Mouse (Mus musculus): ENCODE measurements around the gene Eno1. TPM values are rescaled to one million over a fixed set of nuclear protein-coding genes. Genes with fewer than 3 reads are reported as not detected.
A peak's percentile ranks its signal among the peaks of the same experiment; 100 is the strongest.
"Not testable (repeated sequence)": the region's sequence is repeated elsewhere in the genome, so short reads cannot be mapped to it uniquely, and the experiment has no call there.

Eno1 gene
- polyA plus RNA-seq, 1 experiment from 2014 or later = 957 TPM

DNA sequence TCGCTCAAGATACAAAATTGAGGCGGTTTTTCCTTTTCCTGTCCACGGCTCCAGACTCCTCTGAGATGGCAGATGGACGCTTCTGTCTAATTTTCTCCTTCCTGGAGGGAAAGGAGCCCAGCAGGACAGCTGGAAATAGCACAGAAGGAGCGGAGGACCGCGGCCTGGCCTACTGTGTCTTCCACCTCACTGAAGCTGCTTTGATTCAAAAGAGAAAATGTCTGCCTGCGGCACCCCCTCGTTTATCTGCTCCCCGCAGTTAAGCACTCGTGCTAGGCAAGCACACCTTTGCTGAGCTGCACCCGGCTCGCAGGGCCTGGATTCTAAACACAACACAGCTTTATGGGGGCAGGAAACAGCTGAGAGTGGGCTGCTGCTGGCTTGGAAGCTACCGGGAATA is 21.9 kb downstream of the Eno1 start:
- ATAC-seq (replicated peaks) = peak; percentile 9; the same call in 1 of the 2 replicates
- H3K4me1 ChIP-seq = peaks cover 19% of the 10 kb centered on the region
- H3K9me3 ChIP-seq = no peaks in the 10 kb centered on the region
- H3K27ac ChIP-seq (replicated peaks) = peak overlapping the region; percentile 76
- no peak overlapping the region for H3K4me3 ChIP-seq
- no peak overlapping the region for H3K4me2 ChIP-seq (replicated peaks)
- WGBS = 32% methylated on average over 14 of the region's 14 CpGs
- H3K27me3 ChIP-seq = no peaks in the 10 kb centered on the region
- no peaks in the 10 kb centered on the region for H3K36me3 ChIP-seq
- peak overlapping the region; percentile 27; the same call in 1 of the 2 replicates for H3K9ac ChIP-seq (replicated peaks)

DNA sequence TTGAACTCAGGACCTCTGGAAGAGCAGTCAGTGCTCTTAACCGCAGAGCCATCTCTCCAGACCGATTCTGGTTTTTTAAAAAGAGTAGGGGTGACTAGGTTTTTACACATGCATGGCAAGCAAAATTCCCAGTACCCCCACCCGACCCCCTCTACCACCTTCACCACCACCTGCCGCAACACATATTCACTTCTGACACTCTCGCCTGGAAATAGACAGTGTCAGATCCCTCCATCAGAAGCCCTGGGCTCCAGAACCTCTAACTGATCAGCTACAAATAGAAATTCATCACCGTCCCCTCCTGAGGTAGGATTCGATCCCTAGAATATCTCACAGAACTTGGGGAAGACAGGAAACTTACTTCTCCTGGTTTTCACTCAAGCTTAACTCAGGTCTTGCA is 23.1 kb downstream of the Eno1 start:
- no peak overlapping the region for H3K4me2 ChIP-seq (replicated peaks)
- H3K9me3 ChIP-seq = no peaks in the 10 kb centered on the region
- H3K9ac ChIP-seq (replicated peaks) = no peak overlapping the region
- 97% methylated on average over 7 of the region's 7 CpGs for WGBS
- H3K27ac ChIP-seq (replicated peaks) = no peak overlapping the region
- no peaks in the 10 kb centered on the region for H3K27me3 ChIP-seq
- H3K4me1 ChIP-seq = peaks cover 19% of the 10 kb centered on the region
- ATAC-seq (replicated peaks) = no peak
- no peak overlapping the region for H3K4me3 ChIP-seq
- H3K36me3 ChIP-seq = no peaks in the 10 kb centered on the region

- ATAC-seq (replicated peaks) = no peak
- 24% methylated on average over 7 of the region's 7 CpGs for WGBS
These were observed 23.6 kb downstream of the Eno1 start for GRCm38 (mm10) chr4:150260111-150260510.

DNA sequence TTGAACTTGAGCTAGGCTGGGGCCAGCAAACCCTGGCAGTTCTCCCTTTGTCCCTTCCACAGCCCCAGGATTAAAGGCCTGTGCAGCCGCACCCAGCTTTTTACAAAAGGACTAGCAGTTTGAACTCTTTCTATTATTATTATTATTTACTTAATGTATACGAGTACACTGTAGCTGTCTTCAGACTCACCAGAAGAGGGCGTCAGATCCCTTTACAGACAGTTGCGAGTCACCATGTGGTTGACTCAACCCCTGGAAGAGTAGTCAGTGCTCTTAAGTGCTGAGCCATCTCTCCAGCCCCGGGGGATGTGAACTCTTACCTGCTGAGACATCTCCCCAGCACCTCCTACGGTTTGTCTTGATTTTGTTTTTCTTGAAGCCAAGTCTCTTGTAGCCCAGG is 24.2 kb downstream of the Eno1 start:
- H3K4me2 ChIP-seq (replicated peaks) = no peak overlapping the region
- ATAC-seq (replicated peaks) = no peak
- no peak overlapping the region for H3K27ac ChIP-seq (replicated peaks)
- no peaks in the 10 kb centered on the region for H3K27me3 ChIP-seq
- no peak overlapping the region for H3K9ac ChIP-seq (replicated peaks)
- H3K4me3 ChIP-seq = no peak overlapping the region
- H3K36me3 ChIP-seq = no peaks in the 10 kb centered on the region
- 24% methylated on average over 6 of the region's 6 CpGs for WGBS
- H3K4me1 ChIP-seq = peaks cover 19% of the 10 kb centered on the region
- H3K9me3 ChIP-seq = no peaks in the 10 kb centered on the region

More at GRCm38 (mm10) chr4:150260111-150260510, 23.6 kb downstream of the Eno1 start:
- Histone ChIP-seq H3K9me3 (no peaks in the 10 kb centered on the region), H3K27me3 (no peaks in the 10 kb centered on the region), H3K27ac (replicated peaks) (no peak overlapping the region), H3K4me1 (peaks cover 19% of the 10 kb centered on the region), H3K4me3 (no peak overlapping the region), H3K9ac (replicated peaks) (no peak overlapping the region), H3K36me3 (no peaks in the 10 kb centered on the region), H3K4me2 (replicated peaks) (no peak overlapping the region)

DNA sequence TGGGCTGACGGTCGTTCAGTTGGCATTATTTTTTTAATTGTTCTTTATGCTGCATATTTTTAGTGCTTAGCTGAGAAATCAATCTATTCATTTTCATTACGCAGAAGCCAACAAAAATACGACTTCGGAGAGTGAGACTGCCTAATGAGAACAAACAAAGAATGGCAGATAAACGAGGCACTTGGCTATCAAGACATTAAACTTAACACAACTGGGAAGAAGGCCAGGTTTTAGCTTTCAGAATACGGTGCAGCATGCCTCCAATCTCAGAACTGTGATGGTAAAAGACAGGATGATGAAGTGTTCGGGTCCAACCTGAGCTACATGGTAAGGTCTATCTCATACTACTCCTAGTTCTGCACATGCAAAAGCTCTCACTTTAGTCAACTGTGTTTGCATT is 25.8 kb downstream of the Eno1 start:
- H3K36me3 ChIP-seq = no peaks in the 10 kb centered on the region
- H3K4me2 ChIP-seq (replicated peaks) = no peak overlapping the region
- H3K9me3 ChIP-seq = no peaks in the 10 kb centered on the region
- 0 out of 2 replicates have a peak overlapping the region, but pooled peaks have one; percentile 24 for H3K27ac ChIP-seq (replicated peaks)
- ATAC-seq (replicated peaks) = no peak
- H3K4me3 ChIP-seq = no peak overlapping the region
- H3K27me3 ChIP-seq = no peaks in the 10 kb centered on the region
- no peak overlapping the region for H3K9ac ChIP-seq (replicated peaks)
- 49% methylated on average over 8 of the region's 8 CpGs for WGBS
- H3K4me1 ChIP-seq = peaks cover 17% of the 10 kb centered on the region

DNA sequence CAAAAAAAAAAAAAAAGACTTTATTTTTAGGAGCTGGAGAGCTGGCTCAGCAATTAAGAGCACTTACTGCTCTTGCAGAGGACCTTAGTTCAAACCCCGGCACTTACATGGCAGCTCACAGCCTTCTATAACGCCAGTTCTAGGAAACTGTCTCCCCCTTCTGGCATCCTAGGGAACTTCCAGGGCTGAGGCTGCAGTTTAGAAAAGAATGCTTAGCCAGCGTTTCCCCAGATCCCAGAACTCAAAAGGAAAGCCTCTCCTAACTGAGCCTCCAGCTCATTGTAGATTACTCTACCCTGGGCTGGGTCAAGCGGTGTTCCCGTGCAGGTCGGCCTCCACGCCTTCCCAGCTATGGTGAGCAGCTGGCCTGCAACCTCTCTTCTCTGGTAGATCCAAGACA is 28.4 kb downstream of the Eno1 start:
- WGBS = 53% methylated on average over 7 of the region's 7 CpGs

DNA sequence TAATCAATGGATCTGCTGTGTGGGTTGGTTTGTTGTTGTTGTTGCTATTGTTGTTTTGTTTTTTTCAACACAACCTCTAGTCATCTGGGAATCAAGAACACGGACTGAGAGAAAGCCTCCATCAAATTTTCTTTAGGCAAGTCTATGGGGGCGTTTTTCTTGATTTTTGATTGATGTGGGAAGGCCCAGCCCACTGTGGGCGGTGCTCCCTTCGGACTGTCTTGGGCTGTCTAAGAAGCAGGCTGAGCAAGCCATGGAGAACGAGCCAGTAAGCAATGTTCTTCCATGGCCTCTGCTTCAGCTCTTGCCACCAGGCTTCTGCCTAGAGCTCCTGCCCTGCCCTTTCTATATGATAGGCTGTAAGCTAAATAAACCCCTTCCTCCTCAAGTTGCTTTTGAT is 28.9 kb downstream of the Eno1 start:
- ATAC-seq (replicated peaks) = no peak
- Histone ChIP-seq H3K36me3 (no peaks in the 10 kb centered on the region), H3K4me1 (no peaks in the 10 kb centered on the region), H3K27me3 (no peaks in the 10 kb centered on the region), H3K4me3 (no peak overlapping the region), H3K9me3 (no peaks in the 10 kb centered on the region), H3K27ac (replicated peaks) (no peak overlapping the region), H3K4me2 (replicated peaks) (no peak overlapping the region), H3K9ac (replicated peaks) (no peak overlapping the region)
- WGBS = 70% methylated on average over 5 of the region's 5 CpGs

More for the DNA sequence above, 28.4 kb downstream of the Eno1 start:
- no peaks in the 10 kb centered on the region for H3K27me3 ChIP-seq
- no peaks in the 10 kb centered on the region for H3K36me3 ChIP-seq
- no peaks in the 10 kb centered on the region for H3K9me3 ChIP-seq
- no peak overlapping the region for H3K27ac ChIP-seq (replicated peaks)
- no peak for ATAC-seq (replicated peaks)
- no peaks in the 10 kb centered on the region for H3K4me1 ChIP-seq
- H3K4me2 ChIP-seq (replicated peaks) = no peak overlapping the region
- H3K4me3 ChIP-seq = no peak overlapping the region
- no peak overlapping the region for H3K9ac ChIP-seq (replicated peaks)

- Histone ChIP-seq H3K27me3 (no peaks in the 10 kb centered on the region), H3K4me2 (replicated peaks) (no peak overlapping the region), H3K9me3 (no peaks in the 10 kb centered on the region), H3K4me1 (no peaks in the 10 kb centered on the region), H3K36me3 (no peaks in the 10 kb centered on the region), H3K4me3 (no peak overlapping the region), H3K9ac (replicated peaks) (no peak overlapping the region), H3K27ac (replicated peaks) (no peak overlapping the region)
- 78% methylated on average over 21 of the region's 21 CpGs for WGBS
- ATAC-seq (replicated peaks) = no peak
These were observed 30.2 kb downstream of the Eno1 start for GRCm38 (mm10) chr4:150266655-150267223.

DNA sequence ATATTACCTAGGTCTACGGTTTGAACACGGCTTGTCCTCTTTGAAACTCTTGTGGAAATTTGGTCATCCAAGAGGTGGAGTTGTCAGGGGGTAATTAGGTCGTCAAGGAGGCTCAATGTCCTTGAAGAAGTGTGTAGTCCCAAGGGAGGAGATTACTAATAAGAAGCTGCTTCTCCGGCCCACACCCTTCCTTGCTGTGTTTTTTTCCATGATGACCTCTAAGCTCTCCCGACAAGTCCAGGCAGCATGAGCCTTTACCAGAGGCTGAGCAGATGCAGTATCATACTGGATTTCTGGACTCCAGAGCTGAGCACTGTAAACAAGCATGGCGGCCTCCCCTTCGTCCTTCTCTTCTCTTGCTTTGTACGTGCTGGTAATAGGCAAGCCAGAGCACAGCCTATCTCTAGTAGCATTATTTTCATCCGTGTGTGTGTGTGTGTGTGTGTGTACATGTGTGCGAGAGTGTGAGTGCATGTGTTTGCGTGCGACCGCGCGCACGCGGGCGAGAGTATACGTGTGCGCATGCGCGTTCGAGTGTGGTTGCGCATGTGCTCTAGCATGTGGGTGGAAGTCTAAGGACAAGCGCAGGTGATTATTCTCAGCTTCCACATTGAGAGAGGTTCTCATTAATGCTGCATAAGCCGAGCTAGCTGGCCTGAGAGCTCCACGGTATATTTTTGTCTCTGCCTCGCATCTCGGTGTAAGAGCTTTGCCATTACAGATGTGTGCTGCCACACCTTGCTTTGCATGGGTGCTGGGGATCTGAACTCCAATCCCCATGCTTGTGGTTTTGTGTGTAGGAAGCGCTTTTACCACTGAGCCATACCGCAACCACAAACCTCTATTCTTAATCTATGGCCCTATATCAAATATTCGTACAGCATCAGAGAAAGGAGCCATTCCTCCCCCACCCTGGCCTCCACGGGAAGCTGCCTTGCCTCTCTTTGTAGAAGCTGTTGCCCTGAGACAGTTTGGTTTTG is 32.4 kb downstream of the Eno1 start:
- no peak overlapping the region for H3K27ac ChIP-seq (replicated peaks)
- H3K27me3 ChIP-seq = no peaks in the 10 kb centered on the region
- H3K36me3 ChIP-seq = no peaks in the 10 kb centered on the region
- H3K4me1 ChIP-seq = peaks cover 14% of the 10 kb centered on the region
- H3K4me2 ChIP-seq (replicated peaks) = no peak overlapping the region
- H3K9ac ChIP-seq (replicated peaks) = no peak overlapping the region
- ATAC-seq (replicated peaks) = no peak
- no peak overlapping the region for H3K4me3 ChIP-seq
- WGBS = 88% methylated on average over 33 of the region's 33 CpGs
- no peaks in the 10 kb centered on the region for H3K9me3 ChIP-seq

- H3K4me1 ChIP-seq = peaks cover 14% of the 10 kb centered on the region
- no peak for ATAC-seq (replicated peaks)
- H3K4me2 ChIP-seq (replicated peaks) = no peak overlapping the region
- 64% methylated on average over 7 of the region's 7 CpGs for WGBS
- H3K4me3 ChIP-seq = no peak overlapping the region
- no peaks in the 10 kb centered on the region for H3K36me3 ChIP-seq
- no peak overlapping the region for H3K27ac ChIP-seq (replicated peaks)
- H3K9ac ChIP-seq (replicated peaks) = no peak overlapping the region
- H3K9me3 ChIP-seq = no peaks in the 10 kb centered on the region
- no peaks in the 10 kb centered on the region for H3K27me3 ChIP-seq
These were observed 33.2 kb downstream of the Eno1 start for GRCm38 (mm10) chr4:150269679-150270078.

- not testable (repeated sequence) for H3K36me3 ChIP-seq; H3K9me3 ChIP-seq; H3K4me3 ChIP-seq; ATAC-seq (replicated peaks); H3K27me3 ChIP-seq; H3K4me2 ChIP-seq (replicated peaks); H3K9ac ChIP-seq (replicated peaks); H3K27ac ChIP-seq (replicated peaks)
- 75% methylated on average over 4 of the region's 4 CpGs for WGBS
- H3K4me1 ChIP-seq = peaks cover 14% of the 10 kb centered on the region
These were observed 34.2 kb downstream of the Eno1 start for GRCm38 (mm10) chr4:150270718-150271117.

DNA sequence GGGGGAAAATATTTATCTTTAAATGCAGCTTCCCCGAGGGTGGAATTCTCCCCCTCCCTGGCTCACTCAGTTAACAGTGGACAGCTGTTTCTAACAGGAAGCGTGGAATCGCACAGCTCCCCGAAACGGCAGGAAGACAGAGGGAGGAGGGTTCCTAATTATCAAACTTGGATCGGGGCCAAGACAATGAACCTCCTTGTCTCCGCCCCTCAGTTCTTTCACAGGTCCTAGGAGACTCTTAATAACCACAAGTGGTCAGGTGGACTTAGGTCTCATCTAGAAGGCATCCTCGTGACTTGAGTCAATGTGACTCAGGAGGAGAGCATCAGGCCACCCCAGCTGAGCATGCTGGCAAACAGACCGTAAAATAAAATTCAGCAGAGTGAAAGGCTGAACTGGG is 36.2 kb downstream of the Eno1 start:
- H3K9ac ChIP-seq (replicated peaks) = no peak overlapping the region
- peaks cover 14% of the 10 kb centered on the region for H3K4me1 ChIP-seq
- H3K27ac ChIP-seq (replicated peaks) = peak overlapping the region; percentile 46
- H3K4me2 ChIP-seq (replicated peaks) = peak overlapping the region; percentile 16; the same call in 1 of the 2 replicates
- ATAC-seq (replicated peaks) = 0 out of 2 replicates have a peak, but pooled peaks have one; percentile 55
- H3K36me3 ChIP-seq = no peaks in the 10 kb centered on the region
- WGBS = 2% methylated on average over 9 of the region's 9 CpGs
- H3K27me3 ChIP-seq = no peaks in the 10 kb centered on the region
- no peaks in the 10 kb centered on the region for H3K9me3 ChIP-seq
- no peak overlapping the region for H3K4me3 ChIP-seq
